8 mouse cellular contexts compared by ENCODE assay signal in genomic region chr5:121835949-121836691, GRCm38 (mm10). TPM values are rescaled to one million over a fixed set of nuclear protein-coding genes. Genes with fewer than 3 reads are reported as not detected.
DNase-seq lines count a peak whose midpoint lies in the region; ATAC-seq lines count a peak whose summit lies in the region.

No protein-coding gene starts in this region.

- H3K4me2 ChIP-seq in heart, embryonic 12.5 days: peak overlapping the region; percentile 98
- H3K4me2 ChIP-seq in midbrain, embryonic 11.5 days: peak overlapping the region; percentile 97

- 1% methylated on average over 48 of the region's 51 CpGs for WGBS in heart, embryonic 12.5 days
- WGBS in limb, embryonic 10.5 days: under 1% methylated on average over 50 of the region's 51 CpGs
- under 1% methylated on average over 51 of the region's 51 CpGs for WGBS in midbrain, embryonic 11.5 days

- peaks cover 4% of the 10 kb centered on the region; the same call in 1 of the 2 replicates for H3K36me3 ChIP-seq in heart, embryonic 12.5 days
- H3K36me3 ChIP-seq in limb, embryonic 10.5 days: no peaks in the 10 kb centered on the region
- no peaks in the 10 kb centered on the region for H3K36me3 ChIP-seq in midbrain, embryonic 11.5 days (ENCODE audit: control insufficient read depth, insufficient read depth, low read length)

- peak; percentile 38 for DNase-seq in ovary, postnatal 10 days (ENCODE audit: low spot score)
- no peak for DNase-seq in ovary, postnatal 14 days (ENCODE audit: low spot score)
- DNase-seq in c-Kit-positive CD71-positive TER-119-positive erythroid progenitor cells, embryonic 14.5 days (ENCODE audit: low spot score): peak; percentile 39
- no peak for DNase-seq in limb, embryonic 10.5 days (ENCODE audit: low spot score)
- DNase-seq in midbrain, embryonic 11.5 days (ENCODE audit: low spot score, missing footprints): no peak
- DNase-seq in thymus, postnatal 0 days (ENCODE audit: low spot score): peak; percentile 35
- no peak for DNase-seq in cerebellum, postnatal 25 days

- peaks cover 62% of the 10 kb centered on the region for H3K4me1 ChIP-seq in heart, embryonic 12.5 days (replicated peaks)
- H3K4me1 ChIP-seq in limb, embryonic 10.5 days: peaks cover 66% of the 10 kb centered on the region
- H3K4me1 ChIP-seq in midbrain, embryonic 11.5 days (ENCODE audit: control insufficient read depth, insufficient read depth, low read length): peaks cover 35% of the 10 kb centered on the region

- H3K27ac ChIP-seq in heart, embryonic 12.5 days (ENCODE audit: poor library complexity, severe bottlenecking): peak overlapping the region; percentile 87
- H3K27ac ChIP-seq in limb, embryonic 10.5 days: peak overlapping the region; percentile 87
- H3K27ac ChIP-seq in midbrain, embryonic 11.5 days (ENCODE audit: low read depth, low read length): no peak overlapping the region

- ATAC-seq in heart, embryonic 12.5 days (ENCODE audit: insufficient number of reproducible peaks, low FRiP score): peak; percentile 12
- peak; percentile 27 for ATAC-seq in midbrain, embryonic 11.5 days (ENCODE audit: low FRiP score)

- H3K9ac ChIP-seq in heart, embryonic 12.5 days: peak overlapping the region; percentile 88
- peak overlapping the region; percentile 69 for H3K9ac ChIP-seq in midbrain, embryonic 11.5 days (ENCODE audit: low read length)

- peak overlapping the region; percentile 85 for H3K4me3 ChIP-seq in heart, embryonic 12.5 days
- H3K4me3 ChIP-seq in limb, embryonic 10.5 days: peak overlapping the region; percentile 78
- peak overlapping the region; percentile 65 for H3K4me3 ChIP-seq in midbrain, embryonic 11.5 days (ENCODE audit: low read depth, low read length)

- no peaks in the 10 kb centered on the region for H3K27me3 ChIP-seq in heart, embryonic 12.5 days (replicated peaks)
- H3K27me3 ChIP-seq in limb, embryonic 10.5 days (ENCODE audit: low read depth, poor library complexity, severe bottlenecking): peaks cover 45% of the 10 kb centered on the region
- H3K27me3 ChIP-seq in midbrain, embryonic 11.5 days (ENCODE audit: control insufficient read depth, insufficient read depth, low read length): peaks cover 29% of the 10 kb centered on the region

- no peaks in the 10 kb centered on the region for H3K9me3 ChIP-seq in heart, embryonic 12.5 days (replicated peaks)
- no peaks in the 10 kb centered on the region for H3K9me3 ChIP-seq in limb, embryonic 10.5 days (replicated peaks)
- H3K9me3 ChIP-seq in midbrain, embryonic 11.5 days (ENCODE audit: control insufficient read depth, low read length): no peaks in the 10 kb centered on the region

RNA-seq across cellular contexts. Expression of gene Sh2b3, which starts 1.3 kb away (rescaled TPM):
- polyA plus RNA-seq in heart, embryonic 12.5 days (2016; fragmentation: Nextera tagmentation; extraction: Ambion mirVana): 22.6 and 24.9 TPM in 2 replicates
- polyA plus RNA-seq in limb, embryonic 10.5 days (2016; fragmentation: Nextera tagmentation; extraction: Ambion mirVana): 10.9 and 11.2 TPM in 2 replicates
- polyA plus RNA-seq in midbrain, embryonic 11.5 days (2014; fragmentation: Nextera tagmentation; extraction: Ambion mirVana): 5.8 and 9.4 TPM in 2 replicates
- 13.1 and 13.9 TPM in 2 replicates for polyA plus RNA-seq in thymus, postnatal 0 days (2015; fragmentation: Nextera tagmentation; extraction: Ambion mirVana)

RNA-seq across cellular contexts. Expression of gene Pheta1, which starts 12.7 kb away (rescaled TPM):
- polyA plus RNA-seq in heart, embryonic 12.5 days (2016; fragmentation: Nextera tagmentation; extraction: Ambion mirVana): 17.1 and 17.8 TPM in 2 replicates
- 60.2 and 67.0 TPM in 2 replicates for polyA plus RNA-seq in limb, embryonic 10.5 days (2016; fragmentation: Nextera tagmentation; extraction: Ambion mirVana)
- polyA plus RNA-seq in midbrain, embryonic 11.5 days (2014; fragmentation: Nextera tagmentation; extraction: Ambion mirVana): 25.9 and 27.9 TPM in 2 replicates
- polyA plus RNA-seq in thymus, postnatal 0 days (2015; fragmentation: Nextera tagmentation; extraction: Ambion mirVana): 14.0 and 15.2 TPM in 2 replicates

Comparison
In these comparisons a context has a peak if more than half of its experiments do, and no peak if none do; other contexts are left out.
1. DNase-seq: peak in ovary, postnatal 10 days (single experiment), c-Kit-positive CD71-positive TER-119-positive erythroid progenitor cells, embryonic 14.5 days (single experiment) and thymus, postnatal 0 days (single experiment); none in ovary, postnatal 14 days (single experiment), limb, embryonic 10.5 days (single experiment), midbrain, embryonic 11.5 days (single experiment) and cerebellum, postnatal 25 days (0 of 2).
2. Peak in every context shown above with its lines, with median percentiles within 50 percentile points of each other: H3K4me3 ChIP-seq.